Mouse (Mus musculus): ENCODE data around the gene Usp4.

- TF ChIP-seq CTCF (IDR thresholded peaks at IDR 0.05; ENCODE audit: low read depth, low read length) (no peak), POLR2A (IDR thresholded peaks at IDR 0.05; ENCODE audit: borderline replicate concordance, low read depth, low read length) (no peak)
Measured at GRCm38 (mm10) chr9:108404451-108404850, 56.8 kb downstream of the Usp4 start.

All from bone marrow macrophage, adult 2 months (primary cell).